ENCODE assay signal across 8 mouse cellular contexts in genomic region chr1:187137426-187137825, GRCm38 (mm10).
DNase-seq lines count a peak whose midpoint lies in the region; ATAC-seq and TF ChIP-seq lines count a peak whose summit lies in the region.
"Had no signal": no experiment of that assay in that cellular context is flagged by ENCODE, and none has a peak within 500 bp of the region (broad histone marks: within the 10 kb centered on the region; RNA-seq: fewer than 3 reads in every experiment).

No protein-coding gene starts in this region.

- TF ChIP-seq POLR2A in CH12.LX (IDR thresholded peaks at IDR 0.05; ENCODE audit: low read depth, low read length), result no peak
- no peak for TF ChIP-seq POLR2A in limb, embryonic 14.5 days (IDR thresholded peaks at IDR 0.05; ENCODE audit: borderline replicate concordance, extremely low read depth, insufficient read depth, insufficient read length)

- no peak overlapping the region for H3K4me3 ChIP-seq in CH12.LX (replicated peaks in 1 of 3; ENCODE audit: low read depth in 2 of 3, low read length in 2 of 3, poor library complexity in 1 of 3)
- H3K4me3 ChIP-seq in forebrain, embryonic 15.5 days, result no peak overlapping the region
- no peak overlapping the region for H3K4me3 ChIP-seq in limb, embryonic 14.5 days (replicated peaks; ENCODE audit: low read length)
- H3K4me3 ChIP-seq: heart, embryonic 13.5 days had no signal

- peak; percentile 32; the same call in 1 of the 2 replicates for ATAC-seq in forebrain, embryonic 15.5 days (replicated peaks)
- no peak for ATAC-seq in limb, embryonic 14.5 days (ENCODE audit: low FRiP score, low read depth)

- no peaks in the 10 kb centered on the region for H3K9me3 ChIP-seq in CH12.LX (replicated peaks; ENCODE audit: low read length)
- no peaks in the 10 kb centered on the region for H3K9me3 ChIP-seq in forebrain, embryonic 15.5 days
- H3K9me3 ChIP-seq in limb, embryonic 14.5 days (ENCODE audit: control insufficient read depth, low read length), result no peaks in the 10 kb centered on the region
- H3K9me3 ChIP-seq: heart, embryonic 13.5 days had no signal

- H3K27ac ChIP-seq in CH12.LX (ENCODE audit: insufficient read depth, low read depth), result no peak overlapping the region
- H3K27ac ChIP-seq in forebrain, embryonic 15.5 days (replicated peaks), result no peak overlapping the region
- H3K27ac ChIP-seq in limb, embryonic 14.5 days (replicated peaks; ENCODE audit: low read depth, low read length), result no peak overlapping the region
- H3K27ac ChIP-seq: heart, embryonic 13.5 days had no signal

- no peaks in the 10 kb centered on the region for H3K36me3 ChIP-seq in CH12.LX (replicated peaks in 1 of 2; ENCODE audit: control insufficient read depth in 1 of 2, insufficient read depth in 1 of 2, low read length in 1 of 2)
- H3K36me3 ChIP-seq in forebrain, embryonic 15.5 days, result no peaks in the 10 kb centered on the region
- no peaks in the 10 kb centered on the region for H3K36me3 ChIP-seq in limb, embryonic 14.5 days (ENCODE audit: control insufficient read depth, insufficient read depth, low read length)
- H3K36me3 ChIP-seq: heart, embryonic 13.5 days had no signal

- H3K4me2 ChIP-seq in CH12.LX (ENCODE audit: insufficient read depth, low read depth, poor library complexity, severe bottlenecking), result no peak overlapping the region
- no peak overlapping the region for H3K4me2 ChIP-seq in forebrain, embryonic 15.5 days (replicated peaks)
- H3K4me2 ChIP-seq in limb, embryonic 14.5 days (replicated peaks; ENCODE audit: low read depth, low read length, severe bottlenecking), result no peak overlapping the region
- H3K4me2 ChIP-seq: heart, embryonic 13.5 days had no signal

- no peaks in the 10 kb centered on the region for H3K79me2 ChIP-seq in CH12.LX (replicated peaks; ENCODE audit: control insufficient read depth, extremely low read depth, insufficient read depth, poor library complexity, severe bottlenecking)

- TF ChIP-seq RAD21 in CH12.LX (IDR thresholded peaks at IDR 0.05; ENCODE audit: low read depth, low read length), result peak; percentile 82

- H3K27me3 ChIP-seq in CH12.LX (replicated peaks), result no peaks in the 10 kb centered on the region
- H3K27me3 ChIP-seq in forebrain, embryonic 15.5 days, result no peaks in the 10 kb centered on the region
- no peaks in the 10 kb centered on the region for H3K27me3 ChIP-seq in limb, embryonic 14.5 days (ENCODE audit: control insufficient read depth, insufficient read depth, low read length)
- H3K27me3 ChIP-seq: heart, embryonic 13.5 days had no signal

- no peak overlapping the region for H3K9ac ChIP-seq in CH12.LX (ENCODE audit: insufficient read depth, low read depth)
- no peak overlapping the region for H3K9ac ChIP-seq in forebrain, embryonic 15.5 days (replicated peaks)
- H3K9ac ChIP-seq in limb, embryonic 14.5 days (ENCODE audit: low read depth, low read length, severe bottlenecking), result no peak overlapping the region
- H3K9ac ChIP-seq: heart, embryonic 13.5 days had no signal

- TF ChIP-seq CTCF in CH12.LX (conservative IDR thresholded peaks at IDR 0.05 in 1 of 2, IDR thresholded peaks at IDR 0.05 in 1 of 2; ENCODE audit: low read depth in 2 of 2, low read length in 2 of 2), result peak; percentile 37 to 77; a peak in 3 of 4 replicates

- DNase-seq in A20 (ENCODE audit: low read depth, low spot score), result peak; percentile 68
- peak; percentile 59 for DNase-seq in CH12.LX (ENCODE audit: extremely low read depth)
- DNase-seq in c-Kit-positive CD71-positive TER-119-negative erythroid progenitor cells, embryonic 14.5 days (ENCODE audit: low read depth), result peak; percentile 2
- DNase-seq in kidney, adult 9 months, result peak; percentile 73
- peak; percentile 81 for DNase-seq in limb, embryonic 14.5 days (ENCODE audit: low spot score)
- peak; percentile 76 to 78 for DNase-seq in right cerebral cortex, adult 2 months (ENCODE audit: low spot score in 2 of 2)

- in situ Hi-C loops in CH12.LX (cut with MboI; ENCODE audit: low pct_ligation_motif_present, low pct_unique_long_range_greater_than_20kb, low sequenced_read_pairs), result no loop called here

- dilution Hi-C loops in CH12.LX (cut with MboI; ENCODE audit: extremely low pct_ligation_motif_present, extremely low pct_unique_long_range_greater_than_20kb, low sequenced_read_pairs), result no loop called here

- WGBS in forebrain, embryonic 15.5 days, result 40% methylated on average over 6 of the region's 6 CpGs
- whole genome bisulfite sequencing in limb, embryonic 14.5 days, result 38% methylated on average over 6 of the region's 6 CpGs

- H3K4me1 ChIP-seq in CH12.LX (ENCODE audit: control insufficient read depth in 1 of 2, insufficient read depth in 2 of 2), result peaks cover 3 to 6% of the 10 kb centered on the region in 2 experiments; a peak in 3 of 4 replicates
- 0 out of 2 replicates have a peak, but pooled peaks cover 3% of the 10 kb centered on the region for H3K4me1 ChIP-seq in forebrain, embryonic 15.5 days
- H3K4me1 ChIP-seq in limb, embryonic 14.5 days (ENCODE audit: control insufficient read depth, insufficient read depth, low read length), result no peaks in the 10 kb centered on the region

- no peak for TF ChIP-seq EP300 in CH12.LX (IDR thresholded peaks at IDR 0.05; ENCODE audit: low read length)

TF ChIP-seq in CH12.LX, 34 proteins besides CTCF, POLR2A, EP300 and RAD21:
- TF ChIP-seq ZNF384 (IDR thresholded peaks at IDR 0.05; ENCODE audit: low read depth, low read length) (no peak), SMC3 (IDR thresholded peaks at IDR 0.05; ENCODE audit: low read depth, low read length) (peak; percentile 75)

Comparison
In these comparisons a context has a peak if more than half of its experiments do, and no peak if none do; other contexts are left out.
1. DNase-seq: peak in every context shown above with its lines; median percentile 81 in limb, embryonic 14.5 days; 77 in right cerebral cortex, adult 2 months; 73 in kidney, adult 9 months; 68 in A20; 59 in CH12.LX; 2 in c-Kit-positive CD71-positive TER-119-negative erythroid progenitor cells, embryonic 14.5 days.